Mouse (Mus musculus) spleen, embryonic (tissue): ENCODE measurements around the gene Hibadh.

ENCODE experiments used
- CTCF ChIA-PET: fragments of 350-600 bp; sonication (Branson Sonifier 250); formaldehyde crosslinking; loops from one replicate; lab custom pipeline; 2022; lab: Charles Lee

The Hibadh gene

GRCm38 (mm10) chr6:52577270-52577669 is 62.9 kb downstream of the Hibadh start:
- CTCF ChIA-PET: no interaction called here

- CTCF ChIA-PET: no interaction called here
Observed at GRCm38 (mm10) chr6:52568706-52569105, 71.5 kb downstream of the Hibadh start.

- CTCF ChIA-PET: no interaction called here
Observed at GRCm38 (mm10) chr6:52567327-52568299, 72.6 kb downstream of the Hibadh start.

GRCm38 (mm10) chr6:52565210-52565609 is 75.0 kb downstream of the Hibadh start:
- CTCF ChIA-PET: interaction anchor here (0.5 kb wide), 1 partner anchor 336 kb away, joined by 3 read pairs; no protein-coding TSS in a partner anchor

- CTCF ChIA-PET: no interaction called here
Observed at GRCm38 (mm10) chr6:52562994-52563393, 77.2 kb downstream of the Hibadh start.

GRCm38 (mm10) chr6:52559041-52559440 is 81.1 kb downstream of the Hibadh start:
- CTCF ChIA-PET: no interaction called here

- CTCF ChIA-PET: no interaction called here
Observed at GRCm38 (mm10) chr6:52544376-52544775, 95.8 kb downstream of the Hibadh start.

GRCm38 (mm10) chr6:52542464-52542863 is 97.7 kb downstream of the Hibadh start:
- CTCF ChIA-PET: no interaction called here

DNA sequence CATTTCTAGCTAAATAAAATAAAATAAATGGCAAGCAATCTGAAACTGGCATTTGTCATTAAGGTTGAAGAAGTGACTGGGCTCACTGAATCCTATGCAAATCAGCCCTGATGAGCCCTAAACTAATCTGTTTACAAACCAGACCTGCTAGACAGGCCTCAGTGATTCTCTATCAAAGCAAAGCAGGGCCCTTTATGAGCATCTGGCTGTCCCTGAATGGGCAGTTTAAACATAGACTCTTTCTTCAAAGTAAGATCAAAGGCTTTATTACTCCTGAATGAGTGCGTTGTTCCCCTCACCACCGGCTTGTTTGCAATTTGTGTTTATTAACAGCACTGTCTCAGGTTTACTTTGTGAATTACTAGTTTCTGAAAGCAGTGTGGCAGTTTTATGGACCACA is 100.3 kb downstream of the Hibadh start:
- CTCF ChIA-PET: no interaction called here

DNA sequence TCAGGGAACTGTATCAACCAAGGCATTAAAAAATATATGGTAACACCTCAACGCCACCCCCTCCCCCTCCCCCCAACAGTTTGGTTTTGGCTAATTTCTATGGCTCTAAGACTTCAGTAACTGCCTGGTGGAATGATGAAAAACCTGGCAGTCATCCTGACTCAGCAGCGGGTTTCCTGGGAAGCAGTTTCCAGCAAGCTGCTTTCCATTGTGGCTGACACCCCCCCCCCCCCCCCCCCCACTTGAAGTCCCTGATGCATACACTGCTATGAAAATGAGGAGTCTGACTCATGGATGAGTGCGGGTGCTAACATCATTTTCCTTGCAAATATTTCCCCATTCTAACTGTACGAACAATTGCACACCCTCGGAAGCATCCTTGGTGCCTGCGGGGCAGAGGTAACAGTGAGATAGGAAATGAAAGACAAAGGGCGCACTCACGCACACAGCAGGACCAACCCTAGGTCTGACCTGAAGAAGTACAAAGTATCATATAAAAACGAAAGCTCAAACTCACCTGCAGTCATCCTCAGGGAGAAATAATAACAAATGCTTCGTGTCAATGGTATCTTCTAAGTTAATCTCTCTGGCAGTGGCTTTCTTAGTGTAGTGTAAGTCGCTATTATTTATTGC is 105.0 kb downstream of the Hibadh start:
- CTCF ChIA-PET: interaction anchor here (0.5 to 0.6 kb wide), 2 partner anchors 611 to 614 kb away, joined by 5 read pairs; no protein-coding TSS in a partner anchor

- CTCF ChIA-PET: no interaction called here
Observed at GRCm38 (mm10) chr6:52532144-52532492, 108.1 kb downstream of the Hibadh start.

GRCm38 (mm10) chr6:52531366-52532143 is 108.6 kb downstream of the Hibadh start:
- CTCF ChIA-PET: no interaction called here

DNA sequence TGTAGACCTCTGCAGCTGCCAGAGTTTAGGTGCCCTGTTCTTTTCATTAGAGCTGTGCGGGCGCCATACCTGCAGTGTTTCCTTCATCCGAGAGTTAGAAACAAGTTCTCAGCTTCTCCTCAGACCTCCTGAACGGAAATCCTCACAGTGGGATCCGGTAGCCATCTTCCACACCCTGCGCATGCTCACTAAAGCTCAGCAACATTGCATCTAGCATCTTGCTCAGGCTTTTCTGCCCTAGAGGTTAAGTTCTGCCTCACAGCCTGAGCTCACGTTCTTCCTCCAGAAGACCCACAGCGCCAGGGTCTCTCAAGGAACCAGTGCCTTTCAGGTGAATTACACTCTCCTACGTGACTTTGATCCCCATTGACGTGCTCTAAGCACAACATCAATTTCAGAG is 109.3 kb downstream of the Hibadh start:
- CTCF ChIA-PET: no interaction called here

DNA sequence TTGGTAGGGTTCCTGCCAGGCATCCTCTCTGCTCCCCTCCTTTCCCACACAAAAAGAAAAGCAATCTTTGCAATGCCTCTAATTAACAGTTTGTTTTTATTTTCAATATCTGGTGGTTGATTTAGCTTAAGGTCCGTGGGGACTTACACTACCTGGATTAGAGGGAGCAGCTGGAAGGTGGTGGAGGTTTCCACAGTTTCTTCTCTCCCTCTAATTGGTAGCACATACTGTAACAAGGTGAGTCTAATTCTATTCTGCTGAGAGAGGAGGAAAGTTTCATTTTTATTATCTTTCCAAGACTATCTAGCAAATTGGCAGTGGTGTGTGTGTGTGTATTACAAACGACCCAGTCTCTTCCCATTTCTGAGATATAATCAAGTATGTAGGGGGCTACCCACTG is 116.0 kb downstream of the Hibadh start:
- CTCF ChIA-PET: no interaction called here

GRCm38 (mm10) chr6:52518704-52519103 is 121.5 kb downstream of the Hibadh start:
- CTCF ChIA-PET: no interaction called here

GRCm38 (mm10) chr6:52517272-52517671 is 122.9 kb downstream of the Hibadh start:
- CTCF ChIA-PET: no interaction called here

DNA sequence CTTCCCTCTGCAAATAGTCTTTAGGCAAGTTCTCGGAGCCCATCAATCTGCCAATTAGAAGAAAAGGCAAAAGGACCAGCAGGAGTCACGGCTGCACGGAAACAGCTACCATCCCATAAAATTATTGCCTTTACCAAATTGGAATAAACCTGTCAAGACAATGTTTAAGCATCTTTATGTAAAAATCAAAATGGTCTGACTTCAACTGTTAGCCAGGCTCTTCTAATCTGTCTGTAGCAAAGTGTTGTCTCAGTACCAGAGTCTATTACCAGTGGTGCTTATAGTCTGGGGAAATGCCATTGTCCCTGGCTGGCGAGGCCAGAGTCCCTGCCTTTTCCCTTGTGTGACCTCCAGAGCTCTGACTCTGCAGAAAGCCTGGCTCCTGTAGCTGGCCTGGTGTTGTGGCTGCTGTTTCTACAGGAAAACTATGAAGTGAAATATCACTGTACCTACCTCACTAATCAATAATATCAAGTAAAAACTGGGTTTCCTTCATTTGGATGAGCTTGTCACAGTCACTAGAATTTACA is 126.2 kb downstream of the Hibadh start:
- CTCF ChIA-PET: interaction anchor here (0.7 kb wide), 1 partner anchor 174 kb away, joined by 3 read pairs; no protein-coding TSS in a partner anchor

DNA sequence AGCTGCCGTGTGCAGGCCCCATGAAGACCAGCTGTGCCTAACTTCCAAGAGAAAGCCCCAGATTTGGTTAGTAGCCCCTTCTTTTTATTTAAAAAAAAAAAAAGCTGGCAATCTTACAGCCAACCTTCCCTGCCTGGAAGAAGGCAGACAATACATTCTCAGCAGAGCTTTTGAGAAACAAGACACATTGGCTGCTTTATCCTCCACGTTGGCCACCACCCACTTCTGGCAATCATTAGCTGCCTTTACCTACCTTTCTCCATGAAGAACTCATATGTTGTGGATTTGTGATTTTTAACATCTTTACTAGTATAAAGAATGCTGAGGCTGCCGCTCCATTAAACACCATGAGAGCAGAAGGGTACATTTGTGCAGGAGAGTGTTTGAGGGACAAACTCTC is 131.4 kb downstream of the Hibadh start:
- CTCF ChIA-PET: interaction anchor here (0.7 kb wide), 1 partner anchor 808 kb away, joined by 5 read pairs; no protein-coding TSS in a partner anchor

DNA sequence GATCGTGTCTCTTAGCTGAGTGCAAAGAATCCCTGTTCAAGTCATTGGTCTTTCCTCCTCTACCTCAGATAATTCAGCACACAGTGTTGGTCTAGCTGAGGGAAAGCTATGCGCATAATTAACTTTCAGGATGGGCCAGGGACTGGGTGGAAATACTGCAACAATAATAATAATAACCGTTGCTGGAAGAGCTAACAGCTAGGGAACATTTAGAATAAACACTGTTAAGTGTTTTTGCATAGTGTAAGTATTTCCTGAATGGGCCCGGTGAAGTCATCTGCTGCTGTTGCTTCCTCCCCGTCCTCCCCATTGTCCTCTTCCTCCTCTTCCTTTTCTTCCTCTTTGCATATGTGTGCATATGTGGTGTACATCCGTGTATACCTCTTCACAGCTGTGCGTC is 132.2 kb downstream of the Hibadh start:
- CTCF ChIA-PET: no interaction called here

DNA sequence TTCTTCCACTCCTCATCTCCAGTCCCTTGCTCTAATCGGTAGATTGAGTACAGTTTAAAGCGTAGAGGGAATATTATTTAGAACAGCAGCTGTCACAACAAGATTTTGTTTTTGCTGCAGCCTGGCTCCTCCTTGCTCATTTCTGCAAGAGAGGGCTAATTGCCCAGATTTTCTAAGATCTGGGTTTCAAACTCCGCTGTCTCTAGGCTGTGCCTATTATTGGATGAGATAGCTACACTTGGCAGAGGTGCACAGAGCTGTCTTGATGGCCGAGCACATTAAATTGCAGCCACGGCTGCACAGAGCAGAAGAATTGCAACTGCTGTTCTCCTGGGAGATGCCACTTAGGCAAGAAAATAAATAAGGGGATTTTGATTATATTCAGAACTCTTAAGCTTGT is 133.0 kb downstream of the Hibadh start:
- CTCF ChIA-PET: no interaction called here
